Mouse (Mus musculus) ES-E14 (cell line): ENCODE measurements at regions not wholly inside any gene's neighbourhood (a gene's known extent, or its start where the extent isn't known, plus 50 kb on each side); places are given as distances from the start of the nearest gene placed in this dataset.

Source experiments
- CHD2 ChIP-seq: IDR thresholded peaks from 2 replicates; pipeline ENCODE4 v1.6.1; 2014; ENCODE audit warnings: mild to moderate bottlenecking, low read depth, low read length, inconsistent platforms
- HCFC1 ChIP-seq: IDR thresholded peaks from 2 replicates; pipeline ENCODE4 v1.6.1; 2012; ENCODE audit warnings: low read length, inconsistent platforms, borderline replicate concordance; ENCODE audit not compliant: insufficient read depth
- MAFK ChIP-seq: IDR thresholded peaks from 2 replicates; pipeline ENCODE4 v1.6.1; 2014; ENCODE audit warnings: mild to moderate bottlenecking, low read depth, low read length, inconsistent platforms; ENCODE audit not compliant: insufficient read depth
- ZC3H11A ChIP-seq: IDR thresholded peaks from 2 replicates; pipeline ENCODE4 v1.6.1; 2012; ENCODE audit warnings: low read depth, mild to moderate bottlenecking, inconsistent platforms, low read length, borderline replicate concordance
- ZNF384 ChIP-seq: IDR thresholded peaks from 2 replicates; pipeline ENCODE4 v1.6.1; 2012; ENCODE audit warnings: low read depth, low read length, inconsistent platforms

DNA sequence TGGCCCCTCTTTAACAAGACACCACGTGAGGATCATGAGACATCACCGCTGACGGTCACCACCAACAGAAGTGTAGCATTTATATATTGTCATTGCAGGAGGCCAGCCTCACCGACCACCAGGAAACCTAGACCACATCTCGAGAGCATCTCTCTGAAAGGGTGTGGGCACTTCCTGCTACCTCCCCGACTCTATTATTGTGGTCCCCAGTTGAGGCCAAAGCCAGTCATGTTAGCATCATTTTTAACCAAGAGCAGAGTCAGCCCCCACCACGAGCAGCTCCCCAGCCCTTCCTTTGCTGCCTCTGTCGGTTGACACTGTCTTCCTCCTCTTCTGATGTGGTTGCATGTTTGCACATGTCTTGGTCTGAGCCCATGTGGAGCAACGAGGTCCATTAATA is 172.5 kb downstream of the Nrp2 start:
- TF ChIP-seq ZNF384 = no peak
- no peak for TF ChIP-seq HCFC1
- no peak for TF ChIP-seq MAFK
- TF ChIP-seq ZC3H11A = no peak
- no peak for TF ChIP-seq CHD2
